Mouse (Mus musculus): ENCODE measurements at regions not wholly inside any gene's neighbourhood (a gene's known extent, or its start where the extent isn't known, plus 50 kb on each side); places are given as distances from the start of the nearest gene placed in this dataset.

GRCm38 (mm10) chr14:105779349-105779748 is 117.3 kb downstream of the Spry2 start:
- no peaks in the 10 kb centered on the region for H3K9me3 ChIP-seq (replicated peaks; ENCODE audit: insufficient read depth, low read length)
- no peaks in the 10 kb centered on the region for H3K4me1 ChIP-seq (ENCODE audit: control insufficient read depth in 1 of 2, insufficient read depth in 2 of 2, low read length in 2 of 2)
- no peaks in the 10 kb centered on the region for H3K79me2 ChIP-seq (ENCODE audit: control insufficient read depth, insufficient read depth, low read length, poor library complexity)
- no peaks in the 10 kb centered on the region for H3K27me3 ChIP-seq (ENCODE audit: control insufficient read depth in 1 of 2, insufficient read depth in 2 of 2, low read length in 2 of 2)
- no peak for TF ChIP-seq TBP (IDR thresholded peaks at IDR 0.05; ENCODE audit: low read depth, low read length)
- H3K27ac ChIP-seq (ENCODE audit: control insufficient read depth, low read depth, low read length), result no peak overlapping the region
- no peaks in the 10 kb centered on the region for H3K36me3 ChIP-seq (ENCODE audit: control insufficient read depth in 1 of 2, insufficient read depth in 2 of 2, low read length in 2 of 2)
- H3K9ac ChIP-seq (ENCODE audit: control insufficient read depth, low read depth, low read length, poor library complexity, severe bottlenecking), result no peak overlapping the region
- no peak for DNase-seq (ENCODE audit: low read depth, low spot score)
- H3K4me3 ChIP-seq (ENCODE audit: control insufficient read depth in 1 of 2, insufficient read depth in 1 of 2, low read depth in 2 of 2, low read length in 2 of 2), result no peak overlapping the region

GRCm38 (mm10) chr14:105773674-105774073 is 122.9 kb downstream of the Spry2 start:
- H3K9me3 ChIP-seq (replicated peaks; ENCODE audit: insufficient read depth, low read length), result no peaks in the 10 kb centered on the region
- no peaks in the 10 kb centered on the region for H3K4me1 ChIP-seq (ENCODE audit: control insufficient read depth in 1 of 2, insufficient read depth in 2 of 2, low read length in 2 of 2)
- no peaks in the 10 kb centered on the region for H3K27me3 ChIP-seq (ENCODE audit: control insufficient read depth in 1 of 2, insufficient read depth in 2 of 2, low read length in 2 of 2)
- no peak overlapping the region for H3K4me3 ChIP-seq (ENCODE audit: control insufficient read depth in 1 of 2, insufficient read depth in 1 of 2, low read depth in 2 of 2, low read length in 2 of 2)
- no peaks in the 10 kb centered on the region for H3K36me3 ChIP-seq (ENCODE audit: control insufficient read depth in 1 of 2, insufficient read depth in 2 of 2, low read length in 2 of 2)
- TF ChIP-seq EP300 (IDR thresholded peaks at IDR 0.05; ENCODE audit: low read depth in 1 of 2, low read length in 2 of 2) (no peak), HCFC1 (IDR thresholded peaks at IDR 0.05; ENCODE audit: low read depth, low read length) (no peak), ZNF384 (IDR thresholded peaks at IDR 0.05; ENCODE audit: low read depth, low read length) (no peak), USF1 (IDR thresholded peaks at IDR 0.05; ENCODE audit: low read depth, low read length) (no peak), ZC3H11A (IDR thresholded peaks at IDR 0.05; ENCODE audit: low read depth, low read length) (no peak), ETS1 (IDR thresholded peaks at IDR 0.05; ENCODE audit: low read depth, low read length) (no peak)
- no peak for DNase-seq (ENCODE audit: low read depth, low spot score)
- no peak overlapping the region for H3K9ac ChIP-seq (ENCODE audit: control insufficient read depth, low read depth, low read length, poor library complexity, severe bottlenecking)
- no peak overlapping the region for H3K27ac ChIP-seq (ENCODE audit: control insufficient read depth, low read depth, low read length)
- no peaks in the 10 kb centered on the region for H3K79me2 ChIP-seq (ENCODE audit: control insufficient read depth, insufficient read depth, low read length, poor library complexity)

- Histone ChIP-seq H3K36me3 (ENCODE audit: control insufficient read depth in 1 of 2, insufficient read depth in 2 of 2, low read length in 2 of 2) (no peaks in the 10 kb centered on the region), H3K27ac (ENCODE audit: control insufficient read depth, low read depth, low read length) (no peak overlapping the region), H3K4me3 (ENCODE audit: control insufficient read depth in 1 of 2, insufficient read depth in 1 of 2, low read depth in 2 of 2, low read length in 2 of 2) (no peak overlapping the region), H3K27me3 (ENCODE audit: control insufficient read depth in 1 of 2, insufficient read depth in 2 of 2, low read length in 2 of 2) (no peaks in the 10 kb centered on the region), H3K9ac (ENCODE audit: control insufficient read depth, low read depth, low read length, poor library complexity, severe bottlenecking) (no peak overlapping the region), H3K79me2 (ENCODE audit: control insufficient read depth, insufficient read depth, low read length, poor library complexity) (no peaks in the 10 kb centered on the region), H3K4me1 (ENCODE audit: control insufficient read depth in 1 of 2, insufficient read depth in 2 of 2, low read length in 2 of 2) (no peaks in the 10 kb centered on the region), H3K9me3 (replicated peaks; ENCODE audit: insufficient read depth, low read length) (no peaks in the 10 kb centered on the region)
- no peak for DNase-seq (ENCODE audit: low read depth, low spot score)
- TF ChIP-seq EP300 (IDR thresholded peaks at IDR 0.05; ENCODE audit: low read depth in 1 of 2, low read length in 2 of 2), result no peak
- TF ChIP-seq CTCF (IDR thresholded peaks at IDR 0.05 in 2 of 3, conservative IDR thresholded peaks at IDR 0.05 in 1 of 3; ENCODE audit: control insufficient read depth in 1 of 3, insufficient read depth in 1 of 3, low read depth in 2 of 3, low read length in 3 of 3, poor library complexity in 1 of 3, severe bottlenecking in 1 of 3), result no peak
- TF ChIP-seq CHD1 (IDR thresholded peaks at IDR 0.05; ENCODE audit: low read depth, low read length), result no peak
- no peak for TF ChIP-seq RCOR1 (IDR thresholded peaks at IDR 0.05; ENCODE audit: low read depth, low read length)
- TF ChIP-seq TCF12 (IDR thresholded peaks at IDR 0.05; ENCODE audit: low read depth, low read length), result no peak
- no peak for TF ChIP-seq MAX (IDR thresholded peaks at IDR 0.05; ENCODE audit: low read length)
- no peak for TF ChIP-seq TBP (IDR thresholded peaks at IDR 0.05; ENCODE audit: low read depth, low read length)
- TF ChIP-seq MAZ (IDR thresholded peaks at IDR 0.05; ENCODE audit: low read depth, low read length), result no peak
- no peak for TF ChIP-seq ZKSCAN1 (IDR thresholded peaks at IDR 0.05; ENCODE audit: low read depth, low read length)
These were observed 129.5 kb downstream of the Spry2 start for GRCm38 (mm10) chr14:105767100-105767499.
